Mouse (Mus musculus): ENCODE results near the gene Dpm3.

The Dpm3 gene

DNA sequence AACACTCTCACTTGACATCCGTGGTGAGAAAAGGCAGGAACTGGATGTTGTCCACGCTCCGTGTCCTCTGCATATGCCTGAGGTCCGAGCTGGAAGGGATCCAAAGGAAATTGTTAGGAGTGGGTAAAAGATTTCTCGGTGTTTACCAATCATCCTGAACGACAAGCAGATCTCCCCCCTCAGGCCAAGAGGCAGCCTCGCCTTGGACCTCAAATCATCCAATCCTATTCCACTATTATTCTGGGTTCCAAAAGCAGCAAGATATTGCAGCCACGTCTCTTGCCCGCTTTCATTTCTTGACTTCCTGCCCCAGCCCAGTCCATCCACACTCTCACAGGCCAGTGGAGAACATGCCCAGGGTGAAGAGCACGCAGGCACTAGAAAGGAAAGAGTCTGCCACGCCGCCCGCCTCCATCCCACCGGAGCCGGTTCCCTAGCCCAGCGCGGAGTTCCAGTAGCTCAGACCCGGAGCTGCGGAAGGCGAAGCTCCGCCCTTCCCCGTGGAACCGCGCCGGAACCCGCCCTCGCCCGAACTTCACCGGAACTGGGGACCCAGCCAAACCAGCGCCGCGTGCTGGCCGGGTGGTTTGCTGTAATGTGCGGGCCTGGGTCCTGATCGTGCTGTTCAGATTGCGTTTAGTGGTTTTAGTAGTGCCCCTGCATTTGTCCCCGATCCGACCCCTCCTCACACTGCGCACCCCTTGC is 11.0 kb downstream of the Dpm3 start, which contains the start of gene Slc50a1:
Slc50a1 (minus strand) TSS at position 520 of the 705 bp plus-strand sequence.
- peak; percentile 76 for DNase-seq (ENCODE audit: extremely low spot score)

DNA sequence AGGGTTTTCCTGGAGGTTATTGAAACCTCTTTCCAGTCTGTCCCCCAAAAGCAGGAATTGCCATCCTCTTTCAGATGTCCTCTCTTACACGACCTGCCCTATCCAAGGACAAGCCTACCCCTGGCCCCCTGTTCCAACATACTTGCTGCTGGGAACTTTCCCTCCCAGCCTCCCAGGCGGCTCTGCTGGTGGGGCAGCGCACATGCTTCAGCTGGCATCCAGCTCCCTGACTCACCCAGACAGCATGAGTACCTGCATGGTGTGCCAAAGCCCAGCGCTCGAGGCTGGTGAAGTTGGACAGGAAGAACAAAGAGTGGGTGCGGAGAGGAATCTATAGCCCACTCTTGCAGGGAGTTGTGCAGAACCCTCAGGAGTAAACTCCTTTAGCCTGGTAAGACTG is 11.7 kb downstream of the Dpm3 start:
- no peak for DNase-seq (ENCODE audit: extremely low spot score)

DNA sequence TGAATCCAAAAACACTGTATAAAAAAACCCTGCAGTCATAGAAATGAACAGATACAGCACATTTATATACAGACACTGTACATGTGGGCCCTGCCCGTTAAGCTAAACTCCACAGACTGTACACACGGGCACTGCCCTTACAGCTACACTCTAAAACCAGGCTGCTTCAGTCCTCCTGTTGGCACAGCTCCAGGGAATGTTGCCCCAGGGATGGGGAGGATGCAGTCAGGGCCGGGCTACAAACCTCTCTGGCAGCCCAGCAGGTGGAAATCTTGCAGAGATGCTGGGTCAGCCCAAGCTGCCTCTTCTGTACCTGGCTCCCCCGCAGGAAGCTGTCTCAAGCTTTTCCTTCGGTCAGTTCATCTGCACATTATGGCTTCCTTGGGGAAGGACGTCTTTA is 12.6 kb downstream of the Dpm3 start:
- no peak for DNase-seq (ENCODE audit: extremely low spot score)

DNA sequence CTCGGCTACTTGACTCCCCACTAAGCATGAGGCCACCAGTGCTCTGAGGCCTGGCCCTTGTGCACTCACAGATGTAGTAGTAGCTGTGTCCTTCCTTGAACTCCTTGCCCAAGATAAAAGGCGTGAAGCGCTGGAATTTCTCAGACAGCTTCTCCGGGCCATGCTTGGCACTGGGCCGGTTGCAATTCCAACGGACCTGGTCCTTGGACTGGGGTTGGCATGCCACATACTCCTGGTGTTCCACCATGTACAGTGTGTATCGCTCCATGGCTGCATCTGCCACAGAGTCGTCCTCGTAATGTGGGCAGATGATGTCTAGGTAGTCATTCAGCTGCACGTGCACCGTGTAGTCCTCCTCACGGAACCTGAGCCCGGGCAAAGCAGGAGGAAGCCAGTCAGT is 16.9 kb downstream of the Dpm3 start:
- no peak for DNase-seq (ENCODE audit: extremely low spot score)

DNA sequence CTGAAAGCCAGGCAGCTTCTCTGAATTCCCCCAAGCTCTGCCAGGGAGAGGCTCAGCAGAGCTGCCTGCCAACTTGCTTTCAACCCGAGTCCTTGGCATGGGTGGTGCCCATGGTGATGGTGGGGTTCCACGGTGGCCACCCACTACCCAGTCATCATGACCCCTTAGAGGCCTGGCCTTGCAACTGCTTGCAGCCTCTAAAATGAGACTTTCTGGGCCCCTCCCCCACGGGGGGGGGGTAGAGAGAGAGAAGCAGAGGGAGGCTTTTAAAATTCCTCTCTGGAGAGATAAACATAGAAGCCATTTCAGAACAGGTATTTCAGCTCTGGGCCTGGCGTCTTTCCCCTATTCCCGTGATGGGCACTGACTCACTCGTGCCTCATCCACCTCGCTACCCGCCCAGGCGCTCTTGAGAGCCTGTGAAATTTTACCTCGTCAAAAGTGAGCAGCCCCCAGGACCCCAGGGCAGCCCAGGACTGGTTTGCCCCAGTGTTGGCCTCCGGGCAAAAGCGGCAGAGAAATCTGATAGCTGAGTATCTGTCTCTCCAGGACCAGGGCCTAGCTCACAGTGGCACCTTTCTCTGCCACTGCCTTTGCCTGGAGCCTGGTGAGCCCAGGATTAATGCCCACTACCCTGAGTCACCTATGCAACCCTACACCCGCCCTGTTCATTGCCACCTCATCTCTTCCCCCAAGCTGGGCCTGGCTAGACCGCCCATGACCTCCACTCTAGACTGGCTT is 18.3 kb downstream of the Dpm3 start:
- DNase-seq (ENCODE audit: extremely low spot score), result no peak

DNA sequence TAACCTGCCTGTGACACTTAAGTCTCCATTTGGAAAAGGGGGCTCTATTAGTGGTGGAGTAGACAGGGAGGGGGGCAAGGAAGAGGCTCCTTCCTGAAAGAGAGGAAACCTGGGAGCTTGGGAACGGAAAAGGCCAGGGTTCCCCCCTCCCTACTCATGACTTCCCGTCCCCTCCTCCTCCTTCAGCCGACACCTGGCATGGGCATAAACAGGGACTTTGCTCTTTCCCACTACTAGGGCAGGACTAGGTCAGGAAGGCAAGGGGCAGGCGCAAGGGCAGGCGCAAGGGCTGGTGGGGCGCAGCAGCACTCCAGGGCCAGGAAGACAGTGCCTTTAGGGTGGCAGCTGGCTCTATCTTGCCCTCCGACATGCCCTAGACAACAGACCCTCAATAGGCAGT is 18.9 kb downstream of the Dpm3 start:
- DNase-seq (ENCODE audit: extremely low spot score), result peak; percentile 18

DNA sequence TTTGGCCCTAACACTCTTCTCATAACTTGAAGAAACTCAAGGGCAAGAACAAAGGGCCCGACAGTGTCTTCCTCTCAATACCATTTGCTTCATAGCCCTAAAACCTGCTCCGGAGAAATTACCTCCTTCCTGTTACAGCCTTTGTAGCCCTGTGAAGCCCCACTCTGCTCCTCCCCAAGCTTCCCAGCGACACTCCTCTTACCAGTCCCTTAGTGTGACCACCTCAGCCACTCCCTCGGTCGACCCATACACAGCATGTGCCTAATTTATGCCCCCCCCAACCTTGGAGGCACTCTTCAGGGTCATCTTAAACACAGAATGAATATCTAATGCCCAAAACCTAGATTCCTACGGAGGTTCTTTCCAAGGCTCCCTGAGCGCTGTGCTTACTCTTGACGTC is 19.5 kb downstream of the Dpm3 start:
- no peak for DNase-seq (ENCODE audit: extremely low spot score)

DNA sequence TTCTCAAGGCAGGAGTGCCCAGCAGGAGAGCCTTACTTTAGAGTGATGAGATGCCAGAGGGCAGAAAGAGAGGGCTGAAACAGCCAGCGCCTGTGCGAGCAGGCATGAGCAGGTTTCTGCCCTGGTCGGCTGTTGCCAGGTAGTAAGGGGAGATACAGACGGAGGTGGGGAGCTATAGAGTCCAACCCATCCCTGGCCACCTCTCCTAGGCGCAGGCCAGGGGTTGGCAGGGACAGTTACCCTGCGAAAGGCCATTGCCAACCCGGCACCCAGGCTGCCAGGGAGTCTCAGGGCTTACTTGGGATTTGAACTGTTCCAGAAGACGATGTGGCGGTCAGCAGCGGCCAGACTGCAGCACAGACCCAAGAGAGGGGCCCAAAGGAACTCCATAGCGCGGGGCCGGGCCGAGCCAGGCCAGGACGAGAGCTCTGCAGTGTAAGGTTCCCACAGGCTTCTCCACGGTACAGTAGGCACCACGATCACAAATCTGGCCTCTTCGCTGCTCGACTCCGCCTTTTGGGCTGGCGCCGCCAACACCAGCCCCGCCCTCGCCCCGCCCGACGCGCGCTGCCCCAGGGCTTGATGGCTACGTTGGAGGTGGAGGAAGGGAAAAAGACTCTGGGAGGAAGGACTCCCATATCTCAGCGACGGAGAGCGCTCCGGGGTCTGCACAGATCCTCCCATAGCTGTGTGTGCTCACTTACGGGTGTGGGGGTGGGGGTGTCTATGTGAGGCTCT is 20.2 kb downstream of the Dpm3 start:
- peak; percentile 87 for DNase-seq (ENCODE audit: extremely low spot score)

DNA sequence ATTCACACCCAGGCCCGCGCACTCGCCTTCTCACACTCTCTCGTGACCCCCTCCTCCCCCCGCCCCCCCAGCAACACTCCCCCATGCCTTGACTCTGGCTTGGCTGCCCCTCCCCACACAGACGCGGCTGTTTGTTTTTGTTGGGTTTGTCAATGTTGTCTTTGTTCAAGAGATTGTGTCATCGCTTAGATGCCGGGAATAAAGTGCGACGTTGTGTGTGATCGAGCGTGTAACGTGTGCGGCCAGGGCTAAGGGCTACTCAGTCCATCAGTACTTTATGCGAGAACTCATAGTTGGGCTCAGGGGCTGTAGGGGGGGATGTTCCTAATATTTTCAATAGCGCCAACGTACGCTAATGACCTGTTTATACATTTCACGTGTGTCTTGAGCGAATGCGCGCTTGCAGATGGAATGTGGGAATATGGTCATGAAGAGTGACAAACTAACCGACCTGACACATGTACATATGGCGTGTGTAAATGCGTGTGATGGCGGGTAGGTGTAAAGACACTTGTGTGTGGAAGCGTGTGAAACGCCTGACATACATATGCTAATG is 21.0 kb downstream of the Dpm3 start:
- peak; percentile 40 for DNase-seq (ENCODE audit: extremely low spot score)

DNA sequence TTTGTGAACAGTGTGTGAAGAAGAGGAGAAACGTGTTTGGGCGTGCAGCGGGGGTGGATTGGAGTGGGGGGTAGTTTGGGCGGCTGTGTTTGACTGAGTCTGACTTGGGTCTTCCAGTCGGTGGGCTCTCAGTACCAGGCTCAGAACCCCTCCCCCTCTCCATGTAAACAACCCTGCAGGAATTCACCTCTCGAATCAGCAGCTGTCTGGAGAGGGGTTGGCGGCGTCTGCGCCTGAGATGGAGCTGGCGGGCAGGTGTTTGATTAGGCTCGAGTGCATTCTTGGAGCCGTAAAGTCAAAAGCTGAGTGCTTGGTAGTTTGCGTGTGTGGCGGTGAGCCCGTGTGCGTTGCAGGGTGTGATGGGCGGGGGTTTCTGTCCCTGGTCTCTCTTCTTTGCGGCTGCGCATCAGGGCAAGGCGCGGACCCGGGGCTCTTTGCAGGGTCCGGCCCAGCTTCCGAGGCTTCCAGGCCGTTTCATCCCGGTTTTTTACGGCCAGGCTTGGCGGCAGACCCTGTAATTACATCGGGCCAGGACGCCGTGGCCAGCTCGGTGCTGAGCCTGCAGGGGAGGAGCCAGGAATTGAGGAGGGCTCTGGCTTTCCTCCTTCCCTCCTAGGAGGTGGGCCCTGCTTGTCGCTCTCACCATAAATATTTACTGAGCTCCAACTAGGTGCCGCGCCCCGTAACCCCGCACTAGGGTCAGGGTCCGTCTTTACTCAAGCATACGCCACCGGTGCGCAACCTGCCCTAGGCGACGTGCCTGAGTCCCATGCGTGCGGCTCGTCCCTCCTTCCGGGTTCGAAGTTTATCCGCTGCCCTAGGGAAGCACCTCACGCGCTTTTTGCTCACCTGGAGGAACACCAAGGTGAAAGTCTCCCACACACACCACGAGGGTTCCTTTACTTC is 21.7 kb downstream of the Dpm3 start, which contains the start of gene Efna1:
Efna1 (minus strand) TSS at position 537 of the 906 bp plus-strand sequence.
- peak; percentile 63 for DNase-seq (ENCODE audit: extremely low spot score)

DNA sequence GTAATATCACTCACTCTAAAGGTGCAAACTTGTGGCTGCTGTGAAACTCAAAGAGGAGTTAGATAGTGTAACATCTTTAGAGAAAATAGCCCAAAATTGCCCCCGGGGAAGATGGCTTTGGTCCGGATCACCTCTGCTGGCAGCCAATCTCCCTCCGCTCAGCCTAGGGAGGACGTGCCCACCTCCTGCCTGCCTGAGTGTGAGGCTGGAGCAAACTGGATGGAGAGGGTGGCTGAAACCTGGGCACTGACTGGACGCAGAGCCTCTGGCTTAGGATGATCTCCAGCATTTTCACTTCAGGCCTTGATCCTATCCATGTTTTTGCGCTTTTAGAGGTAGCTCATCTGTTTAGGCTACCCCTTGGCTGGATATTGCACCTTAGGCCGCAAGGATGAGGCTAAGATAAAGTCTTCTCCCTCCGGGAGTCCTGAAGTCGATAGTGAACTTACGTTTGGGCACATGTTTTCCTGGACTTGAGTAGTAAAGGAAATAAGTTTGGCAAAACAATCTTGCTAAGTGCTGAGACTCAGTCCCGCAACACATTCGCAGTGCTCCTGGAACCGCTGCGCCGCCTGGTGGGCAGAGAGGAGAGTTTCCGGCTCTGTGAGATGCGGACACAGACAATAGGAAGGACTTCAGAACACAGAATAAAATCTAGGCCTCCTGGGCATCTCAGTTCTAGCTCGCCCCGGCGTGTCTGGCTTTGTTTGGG is 22.6 kb downstream of the Dpm3 start:
- peak; percentile 83 for DNase-seq (ENCODE audit: extremely low spot score)

DNA sequence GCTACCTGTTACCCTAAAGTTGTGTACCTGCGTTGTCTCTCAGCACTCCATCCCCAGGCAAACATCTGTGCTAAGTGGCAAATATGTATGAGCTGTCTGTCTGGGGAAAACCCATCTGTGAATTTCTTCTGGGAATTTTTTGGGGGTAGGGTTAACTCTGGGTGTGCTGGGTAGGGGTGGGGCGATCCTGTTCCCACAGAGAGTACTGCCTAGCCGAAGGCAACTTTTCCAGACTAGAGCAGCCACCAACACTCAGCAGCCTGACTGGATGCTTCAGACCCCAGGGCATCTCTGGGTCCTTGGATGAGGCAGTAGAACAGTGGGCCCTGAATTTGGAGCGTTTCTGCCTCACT is 23.1 kb downstream of the Dpm3 start:
- DNase-seq (ENCODE audit: extremely low spot score), result no peak

DNA sequence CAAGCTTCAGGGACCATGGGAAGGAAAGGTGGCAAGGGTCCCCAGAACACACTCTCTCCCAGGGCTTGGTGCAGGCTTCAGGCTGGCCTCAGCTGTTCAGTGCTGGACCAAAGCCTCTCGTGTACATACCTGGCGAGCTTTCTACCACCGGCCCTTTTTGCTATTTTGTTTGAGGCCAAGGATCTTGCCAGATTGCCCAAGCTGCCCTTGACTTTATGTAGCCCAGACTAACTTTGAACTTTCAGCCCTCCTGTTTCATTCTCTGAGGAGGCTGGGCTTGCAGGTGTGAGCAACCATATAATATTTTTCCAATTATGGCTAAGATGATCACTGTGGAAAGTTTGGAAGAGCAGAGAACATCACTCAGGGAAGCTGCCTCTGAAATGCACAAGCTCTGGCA is 25.1 kb downstream of the Dpm3 start:
- no peak for DNase-seq (ENCODE audit: extremely low spot score)

DNA sequence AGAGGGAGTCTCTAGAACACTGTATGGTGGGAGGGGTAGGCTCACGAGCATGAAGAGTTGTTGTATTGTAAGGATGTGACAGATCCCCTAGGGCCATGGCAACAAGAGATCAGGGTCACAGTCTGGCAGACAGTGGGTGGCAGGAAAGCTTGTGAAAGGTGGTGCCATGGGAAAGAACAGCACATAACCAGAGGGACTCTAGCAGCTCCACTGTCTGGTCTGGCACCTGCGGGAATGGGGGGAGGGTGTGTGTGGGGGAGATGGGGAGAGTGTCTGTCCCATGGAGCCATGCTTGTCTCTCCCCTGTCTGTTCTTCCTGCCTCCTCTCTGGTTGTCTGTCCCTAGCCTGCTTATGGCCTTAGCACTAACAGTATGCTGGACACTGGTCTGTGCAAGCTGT is 26.4 kb downstream of the Dpm3 start:
- DNase-seq (ENCODE audit: extremely low spot score), result no peak

DNA sequence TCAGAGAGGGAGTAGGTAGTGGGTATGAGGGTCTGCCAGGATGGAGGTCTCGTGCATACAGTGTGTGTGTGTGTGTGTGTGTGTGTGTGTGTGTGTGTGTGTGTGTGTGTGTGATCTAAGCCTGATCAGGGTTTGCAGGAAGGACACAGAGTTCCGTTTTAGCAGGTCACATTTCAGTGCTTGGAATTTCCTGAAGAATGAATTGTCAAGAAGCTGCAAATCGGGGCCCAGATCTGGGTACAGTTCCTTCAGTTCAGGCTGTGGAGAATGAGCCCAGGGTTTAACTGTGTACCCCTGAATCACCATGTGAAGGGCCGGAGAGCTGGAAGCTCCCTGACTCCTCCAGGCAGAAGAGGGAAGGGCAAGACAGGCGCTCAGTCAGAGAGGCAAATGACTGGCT is 28.1 kb downstream of the Dpm3 start:
- no peak for DNase-seq (ENCODE audit: extremely low spot score)

DNA sequence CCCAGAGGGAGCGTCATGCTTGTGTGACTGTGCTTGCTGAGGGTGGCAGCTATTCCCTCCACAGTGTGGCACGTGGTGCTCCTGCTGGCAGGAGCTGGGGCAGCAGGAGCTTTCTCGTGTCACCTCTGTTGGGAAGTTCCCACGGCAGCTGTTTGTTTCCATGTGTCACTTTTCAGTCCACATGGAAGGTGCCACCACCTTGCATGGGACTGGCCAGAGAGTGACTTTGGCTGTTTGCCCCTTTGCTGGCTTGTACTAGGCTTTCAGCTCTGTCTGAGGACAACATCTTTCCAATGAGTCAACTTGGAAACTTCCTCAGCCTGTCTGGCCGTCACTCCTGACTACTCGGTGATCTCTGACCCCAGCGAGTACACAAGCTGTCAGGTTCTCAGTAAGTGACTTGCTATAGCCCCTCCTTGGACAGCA is 29.4 kb downstream of the Dpm3 start:
- DNase-seq (ENCODE audit: extremely low spot score), result no peak

DNA sequence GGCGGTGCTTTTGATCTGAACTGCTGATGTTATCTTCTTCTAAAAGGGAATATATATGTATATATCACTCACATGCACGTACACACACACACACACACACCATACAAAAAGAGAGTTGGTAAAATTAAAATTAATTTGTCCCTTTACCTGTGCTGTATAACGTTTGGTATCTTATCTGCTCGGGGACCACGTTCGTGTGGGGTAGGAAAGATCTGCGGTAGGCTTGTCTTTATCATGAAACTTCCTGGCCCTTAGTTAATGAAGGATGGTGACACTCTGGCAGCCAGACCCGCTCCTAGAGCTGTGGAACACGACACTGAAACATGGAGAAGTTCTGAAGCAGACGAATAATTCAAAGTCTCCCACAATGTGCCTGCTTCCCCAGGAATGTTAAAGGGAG is 32.7 kb downstream of the Dpm3 start:
- DNase-seq (ENCODE audit: extremely low spot score), result no peak

DNA sequence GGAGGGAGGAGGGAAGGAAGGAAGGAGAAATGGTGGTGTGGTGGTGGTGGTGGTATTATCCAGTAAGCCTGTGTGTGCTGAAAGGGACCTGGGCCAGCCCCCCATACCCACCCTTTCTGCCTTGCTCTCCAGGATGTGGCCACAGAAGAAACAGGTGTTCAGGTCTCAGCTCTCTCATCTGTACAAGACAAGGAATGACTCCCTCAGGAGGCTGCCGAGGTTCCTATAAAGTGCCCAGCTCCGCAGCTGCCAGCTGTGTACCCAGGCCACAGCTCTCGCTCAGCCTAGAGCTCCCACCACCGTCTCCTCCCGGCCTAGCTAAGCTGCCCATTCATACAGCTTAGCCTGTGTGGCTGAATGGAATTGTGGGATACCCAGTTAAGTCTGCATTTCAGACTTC is 33.1 kb downstream of the Dpm3 start:
- DNase-seq (ENCODE audit: extremely low spot score), result no peak

DNA sequence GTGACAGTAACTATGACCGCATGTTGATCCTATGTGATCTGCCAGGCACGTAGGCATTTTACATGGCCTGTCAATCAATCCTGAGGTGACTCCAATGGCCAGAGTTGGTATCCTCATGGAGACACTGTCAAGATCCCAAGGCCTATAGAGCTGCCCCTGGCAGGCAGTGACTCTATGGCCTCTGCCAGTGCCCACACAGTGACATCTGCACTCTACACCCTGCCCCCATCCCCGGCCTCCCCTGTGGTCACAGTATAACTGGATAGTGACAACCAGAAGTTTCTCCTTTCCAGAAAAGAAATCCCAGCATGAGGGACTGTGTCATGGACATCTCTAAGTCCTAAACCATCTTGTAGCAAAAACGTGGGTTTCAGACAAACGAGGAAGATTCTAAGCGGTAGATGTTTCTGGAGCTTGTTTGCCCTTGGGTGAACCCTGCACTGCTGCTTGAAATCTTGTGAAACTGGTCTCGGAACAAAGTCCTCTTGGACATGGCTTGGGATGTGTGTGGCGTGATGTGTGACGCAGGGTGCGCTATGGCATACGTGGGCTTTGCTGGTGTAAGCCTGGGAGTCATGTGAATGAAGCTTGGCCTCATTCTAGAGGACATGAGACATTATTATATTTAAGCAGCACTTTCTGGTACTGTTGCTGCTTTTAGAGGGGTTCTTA is 34.2 kb downstream of the Dpm3 start:
- no peak for DNase-seq (ENCODE audit: extremely low spot score)

DNA sequence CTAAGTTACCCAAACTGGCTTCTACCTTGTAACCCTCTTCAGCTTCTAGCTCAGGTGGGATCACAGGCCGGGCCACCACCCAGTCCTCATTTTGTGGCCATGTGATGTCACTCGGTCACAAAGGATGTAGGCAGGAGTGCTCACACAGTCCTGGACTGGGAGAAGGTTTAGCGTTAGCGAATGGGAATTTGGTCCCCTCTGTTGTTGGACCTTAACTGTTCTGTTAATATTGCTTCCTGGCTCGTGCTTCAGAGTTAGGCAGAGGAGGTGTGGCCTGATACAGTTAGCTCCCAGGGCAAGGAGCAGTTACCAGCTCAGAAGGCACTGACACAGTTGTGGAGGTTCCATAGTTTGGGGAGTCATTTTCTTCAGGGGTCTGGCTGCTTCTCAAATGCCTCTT is 35.0 kb downstream of the Dpm3 start:
- no peak for DNase-seq (ENCODE audit: extremely low spot score)
